Mouse (Mus musculus) testis, adult 2 months (tissue): ENCODE data around the gene Grifin. TPM values are rescaled to one million over a fixed set of nuclear protein-coding genes. Genes with fewer than 3 reads are reported as not detected.

Experiments
- H3K27ac ChIP-seq: fragments of 200-500 bp; 2 replicates; pipeline ENCODE4 v1.5.1; 2012; ENCODE audit warnings: low read depth, low read length; ENCODE audit not compliant: control insufficient read depth, insufficient read depth
- H3K27me3 ChIP-seq: fragments of 200-500 bp; 2 replicates; pipeline ENCODE4 v1.6.1; 2012; ENCODE audit warnings: mild to moderate bottlenecking, low read length, moderate library complexity; ENCODE audit not compliant: control insufficient read depth, insufficient read depth
- H3K36me3 ChIP-seq: fragments of 200-500 bp; 2 replicates; pipeline ENCODE4 v1.6.1; 2012; ENCODE audit warnings: mild to moderate bottlenecking, low read length; ENCODE audit not compliant: control insufficient read depth, insufficient read depth
- H3K4me1 ChIP-seq: fragments of 200-500 bp; 2 replicates; pipeline ENCODE4 v1.6.1; 2012; ENCODE audit warnings: low read length; ENCODE audit not compliant: control insufficient read depth, insufficient read depth
- H3K4me3 ChIP-seq: fragments of 200-500 bp; 2 replicates; pipeline ENCODE4 v1.5.1; 2012; ENCODE audit warnings: low read depth, mild to moderate bottlenecking, low read length, moderate library complexity, mixed read lengths; ENCODE audit not compliant: control insufficient read depth
- CTCF ChIP-seq: fragments of 200-500 bp; IDR thresholded peaks from 2 replicates; pipeline ENCODE4 v1.5.1; 2012; ENCODE audit warnings: low read depth, mild to moderate bottlenecking, inconsistent platforms, low read length, moderate library complexity; ENCODE audit not compliant: control insufficient read depth, insufficient read depth, insufficient replicate concordance
- POLR2A ChIP-seq: fragments of 200-500 bp; IDR thresholded peaks from 2 replicates; pipeline ENCODE4 v1.6.1; 2012; ENCODE audit warnings: low read depth, mild to moderate bottlenecking, inconsistent platforms, low read length, moderate library complexity; ENCODE audit not compliant: control insufficient read depth
- polyA plus RNA-seq: library from polyadenylated mRNA; depleted of rRNA; stranded (reverse); fragments of >200 nt; gene quantifications from 2 replicates; pipeline ENCODE4 v1.2.3, GENCODE M21; 2012

Grifin gene
- polyA plus RNA-seq, 1 experiment, result not detected

GRCm38 (mm10) chr5:140589082-140589774, 24.4 kb upstream of the Grifin start:
- Histone ChIP-seq H3K4me1 (no peaks in the 10 kb centered on the region), H3K27ac (no peak overlapping the region), H3K4me3 (no peak overlapping the region), H3K36me3 (no peaks in the 10 kb centered on the region), H3K27me3 (no peaks in the 10 kb centered on the region)
- no peak for TF ChIP-seq POLR2A
- TF ChIP-seq CTCF, result no peak

- Histone ChIP-seq H3K27me3 (no peaks in the 10 kb centered on the region), H3K36me3 (no peaks in the 10 kb centered on the region), H3K4me3 (no peak overlapping the region), H3K4me1 (peaks cover 5% of the 10 kb centered on the region), H3K27ac (no peak overlapping the region)
- TF ChIP-seq POLR2A (no peak), CTCF (no peak)
Observed at GRCm38 (mm10) chr5:140583732-140584368, 19.0 kb upstream of the Grifin start.

- no peak overlapping the region for H3K4me3 ChIP-seq
- H3K27ac ChIP-seq, result no peak overlapping the region
- no peaks in the 10 kb centered on the region for H3K27me3 ChIP-seq
- no peaks in the 10 kb centered on the region for H3K36me3 ChIP-seq
- peaks cover 5% of the 10 kb centered on the region for H3K4me1 ChIP-seq
- TF ChIP-seq POLR2A (no peak), CTCF (no peak)
Observed at GRCm38 (mm10) chr5:140582995-140583731, 18.3 kb upstream of the Grifin start.

GRCm38 (mm10) chr5:140581569-140581968, 16.7 kb upstream of the Grifin start:
- no peak overlapping the region for H3K27ac ChIP-seq
- no peaks in the 10 kb centered on the region for H3K27me3 ChIP-seq
- H3K4me1 ChIP-seq, result peaks cover 5% of the 10 kb centered on the region
- no peak overlapping the region for H3K4me3 ChIP-seq
- no peaks in the 10 kb centered on the region for H3K36me3 ChIP-seq
- TF ChIP-seq CTCF (no peak), POLR2A (no peak)

GRCm38 (mm10) chr5:140579771-140580170, 14.9 kb upstream of the Grifin start:
- no peaks in the 10 kb centered on the region for H3K36me3 ChIP-seq
- H3K27me3 ChIP-seq, result no peaks in the 10 kb centered on the region
- TF ChIP-seq CTCF (no peak), POLR2A (no peak)
- peaks cover 5% of the 10 kb centered on the region for H3K4me1 ChIP-seq
- no peak overlapping the region for H3K4me3 ChIP-seq
- no peak overlapping the region for H3K27ac ChIP-seq

- peaks cover 5% of the 10 kb centered on the region for H3K4me1 ChIP-seq
- H3K27ac ChIP-seq, result no peak overlapping the region
- no peak overlapping the region for H3K4me3 ChIP-seq
- no peaks in the 10 kb centered on the region for H3K36me3 ChIP-seq
- no peaks in the 10 kb centered on the region for H3K27me3 ChIP-seq
- TF ChIP-seq POLR2A, result no peak
- TF ChIP-seq CTCF, result no peak
Observed at GRCm38 (mm10) chr5:140579221-140579620, 14.3 kb upstream of the Grifin start.

GRCm38 (mm10) chr5:140575381-140575866, 10.6 kb upstream of the Grifin start:
- TF ChIP-seq CTCF (no peak), POLR2A (no peak)
- no peak overlapping the region for H3K27ac ChIP-seq
- no peaks in the 10 kb centered on the region for H3K36me3 ChIP-seq
- no peaks in the 10 kb centered on the region for H3K27me3 ChIP-seq
- peaks cover 8% of the 10 kb centered on the region for H3K4me1 ChIP-seq
- H3K4me3 ChIP-seq, result no peak overlapping the region
